Mouse (Mus musculus): Measurements from ENCODE around the gene Cyb561. TPM values are rescaled to one million over a fixed set of nuclear protein-coding genes. Genes with fewer than 3 reads are reported as not detected.

Cyb561 gene
- 1.4 TPM for polyA plus RNA-seq (2017; shearing (Covaris generic))

DNA sequence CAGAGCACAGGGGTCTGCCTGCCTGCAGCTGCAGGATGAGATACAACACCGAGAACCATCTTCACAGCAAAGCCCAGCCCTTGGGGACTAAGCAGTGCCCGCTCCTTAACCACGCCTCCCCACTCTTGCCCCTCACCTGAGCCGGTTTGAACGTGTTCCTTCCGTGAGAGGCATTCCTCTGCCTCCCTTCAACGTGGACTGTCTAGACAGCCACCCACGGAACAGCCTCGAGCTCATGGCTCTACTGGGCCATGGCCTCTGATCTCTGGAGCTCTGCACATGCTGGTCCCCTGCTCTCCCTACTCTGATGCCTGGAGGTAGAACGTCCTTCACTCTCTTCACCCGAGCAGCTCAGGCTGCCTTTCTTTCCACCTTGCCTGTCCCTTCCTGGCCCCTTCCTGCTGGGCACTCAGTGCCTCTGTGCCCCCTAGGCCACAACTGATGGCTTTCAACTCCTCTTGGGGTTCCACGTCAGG, at the start of gene Cyb561:
Gene Cyb561, minus strand, starts transcription at position 426 of the 476 bp plus-strand sequence.

DNA sequence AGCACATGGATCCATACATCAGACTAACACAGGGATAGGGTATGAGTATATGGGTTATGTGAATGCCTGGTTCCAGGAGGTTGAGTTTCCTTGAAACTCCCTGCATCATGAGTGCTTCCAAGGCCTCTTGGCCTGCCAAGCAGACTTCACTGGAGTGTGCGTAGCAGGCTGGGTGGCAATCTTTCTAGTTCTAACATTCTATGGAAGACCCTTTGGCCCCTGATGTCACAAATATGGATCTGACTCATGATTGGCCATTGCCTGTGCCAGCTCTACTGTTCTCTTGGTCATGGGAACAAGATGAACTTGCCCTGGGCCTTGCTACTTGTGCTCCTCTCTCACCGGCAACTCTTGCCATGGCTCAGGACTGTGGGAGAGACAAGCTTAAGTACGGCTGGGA, 41.2 kb upstream of the Cyb561 start, which contains the start of gene Ace3:
Gene Ace3, plus strand, starts transcription at position 301 of the 400 bp plus-strand sequence.

DNA sequence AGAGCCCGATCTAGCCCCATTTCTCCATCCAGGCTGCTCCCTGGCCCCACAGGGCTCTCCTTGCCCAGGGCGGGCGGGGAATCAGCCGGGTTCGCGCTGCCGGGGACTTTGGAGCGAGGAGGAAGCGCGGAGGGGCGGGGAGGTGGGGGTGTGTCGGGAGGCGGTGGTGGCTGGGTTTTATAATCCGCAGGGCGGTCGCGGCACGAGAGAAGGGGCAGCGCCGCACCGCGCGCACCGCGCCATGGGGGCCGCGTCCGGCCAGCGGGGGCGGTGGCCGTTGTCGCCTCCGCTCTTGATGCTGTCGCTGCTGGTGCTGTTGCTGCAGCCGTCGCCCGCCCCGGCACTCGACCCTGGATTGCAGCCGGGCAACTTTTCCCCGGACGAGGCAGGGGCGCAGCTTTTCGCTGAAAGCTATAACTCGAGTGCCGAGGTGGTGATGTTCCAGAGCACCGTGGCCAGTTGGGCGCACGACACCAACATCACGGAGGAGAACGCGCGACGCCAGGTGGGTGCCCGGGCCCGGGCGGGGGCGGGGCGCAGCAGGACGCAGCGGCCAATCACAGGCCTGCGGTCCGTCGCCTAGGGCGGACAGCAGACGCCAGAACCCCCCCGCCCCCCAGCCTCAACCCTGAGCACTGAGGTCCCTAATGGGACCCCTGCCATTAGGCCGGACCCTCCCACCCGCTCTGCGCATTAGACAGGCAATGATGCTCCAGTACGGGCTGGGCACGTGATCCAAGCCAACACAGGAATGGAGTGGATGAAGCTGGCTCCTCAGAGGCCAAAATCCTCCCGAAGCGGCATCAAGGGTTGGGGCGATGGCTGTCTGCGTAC, 14.8 kb upstream of the Cyb561 start, which contains the start of gene Ace:
Gene Ace, plus strand, starts transcription at position 205 of the 834 bp plus-strand sequence.

Other genes starting within 250 kb of the Cyb561 start
- not detected for gene Ace, start 14.6 kb upstream of the Cyb561 start, polyA plus RNA-seq (2017; shearing (Covaris generic))
- not detected for gene Ace3, start 41.3 kb upstream of the Cyb561 start, polyA plus RNA-seq (2017; shearing (Covaris generic))
- gene Kcnh6, start 54.8 kb upstream of the Cyb561 start, polyA plus RNA-seq (2017; shearing (Covaris generic)) = 0.21 TPM
- 109 TPM for gene Dcaf7, start 83.5 kb upstream of the Cyb561 start, polyA plus RNA-seq (2017; shearing (Covaris generic))
- 17.1 TPM for gene Taco1, start 112.7 kb upstream of the Cyb561 start, polyA plus RNA-seq (2017; shearing (Covaris generic))
- 11.7 TPM for gene Map3k3, start 131.3 kb upstream of the Cyb561 start, polyA plus RNA-seq (2017; shearing (Covaris generic))
- 1.0 TPM for gene Gm10840, start 207.5 kb upstream of the Cyb561 start, polyA plus RNA-seq (2017; shearing (Covaris generic))
- 842 TPM for gene Limd2, start 207.5 kb upstream of the Cyb561 start, polyA plus RNA-seq (2017; shearing (Covaris generic))
- gene Strada, start 248.8 kb upstream of the Cyb561 start, polyA plus RNA-seq (2017; shearing (Covaris generic)) = 35.7 TPM